Mouse (Mus musculus): ENCODE measurements at regions not wholly inside any gene's neighbourhood (a gene's known extent, or its start where the extent isn't known, plus 50 kb on each side); places are given as distances from the start of the nearest gene placed in this dataset.

DNA sequence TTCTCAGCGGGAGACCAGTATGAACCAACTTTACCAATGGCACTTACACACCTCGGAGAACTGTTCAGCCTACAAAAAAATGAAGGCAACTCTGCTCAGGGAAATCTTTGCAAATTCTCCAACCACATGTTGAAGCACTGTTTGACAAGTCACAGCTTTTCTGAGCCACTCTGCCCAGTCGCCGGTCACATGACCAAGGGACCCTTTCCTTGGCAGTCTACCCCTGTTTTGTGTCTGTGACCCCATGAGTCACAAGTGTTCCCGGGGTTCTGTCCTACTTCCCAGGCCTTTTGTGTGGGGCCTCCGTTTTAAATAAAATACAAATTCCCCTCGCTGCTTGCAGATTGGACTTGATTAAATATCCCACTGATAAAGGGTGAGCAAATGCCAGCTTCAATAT is 323.5 kb upstream of the Mgmt start:
- DNase-seq = peak; percentile 8

DNA sequence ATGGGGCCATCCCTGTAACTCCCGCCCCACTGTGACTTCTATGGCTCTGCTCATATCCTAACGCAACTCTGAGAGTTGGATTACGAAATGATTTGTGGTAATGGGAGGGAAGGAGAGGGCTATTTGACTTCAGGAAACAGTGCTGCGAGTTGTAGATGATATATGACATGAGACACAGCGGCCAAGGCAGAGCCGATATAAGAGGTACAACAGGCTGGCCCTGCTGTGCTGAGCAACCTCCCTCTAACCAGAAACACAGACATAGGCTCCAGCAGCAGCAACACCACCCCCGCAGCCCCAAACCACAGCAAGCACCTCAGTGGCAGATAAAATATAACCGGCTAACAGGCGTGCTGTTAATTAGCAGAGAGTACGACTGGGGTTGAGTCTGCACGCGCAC is 312.5 kb upstream of the Mgmt start:
- no peak for DNase-seq

DNA sequence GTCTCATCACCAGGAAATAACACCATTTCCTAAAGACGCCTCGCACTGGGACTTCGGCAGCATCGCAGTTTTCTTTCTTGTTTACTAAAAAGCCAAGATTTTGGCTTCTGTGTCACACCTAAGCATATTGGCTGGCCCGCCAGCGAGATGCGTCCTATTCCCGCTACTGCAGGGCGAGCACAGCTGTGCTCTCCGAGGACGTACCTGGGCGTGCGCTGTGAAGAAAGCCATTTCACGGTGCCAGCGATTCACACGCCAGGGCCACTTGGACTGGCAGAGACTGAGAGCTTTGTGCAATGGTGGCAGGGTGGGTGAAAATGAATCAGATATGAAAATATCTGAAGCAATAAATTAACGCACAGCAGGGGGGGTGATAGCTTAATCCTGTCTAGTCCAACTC is 310.1 kb upstream of the Mgmt start:
- DNase-seq = no peak

DNA sequence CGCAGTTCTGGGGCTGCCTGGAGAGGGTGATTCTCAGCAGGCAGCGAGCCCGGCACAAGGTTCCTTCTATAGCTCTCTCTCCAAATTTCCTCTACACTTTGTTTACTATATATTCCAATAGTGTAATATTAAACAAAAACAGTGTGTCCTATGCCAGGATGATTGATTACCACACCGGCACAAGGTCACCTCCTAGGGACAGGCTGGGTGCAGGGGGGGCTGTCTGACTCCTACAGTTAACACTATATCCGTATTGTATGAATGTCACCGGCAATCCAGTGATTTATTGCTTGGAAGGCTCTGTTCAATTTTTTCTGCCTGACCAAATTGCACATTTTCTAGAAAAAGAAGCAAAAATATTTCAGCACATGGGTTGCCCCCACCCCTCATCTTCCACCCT is 305.9 kb upstream of the Mgmt start:
- DNase-seq = no peak

DNA sequence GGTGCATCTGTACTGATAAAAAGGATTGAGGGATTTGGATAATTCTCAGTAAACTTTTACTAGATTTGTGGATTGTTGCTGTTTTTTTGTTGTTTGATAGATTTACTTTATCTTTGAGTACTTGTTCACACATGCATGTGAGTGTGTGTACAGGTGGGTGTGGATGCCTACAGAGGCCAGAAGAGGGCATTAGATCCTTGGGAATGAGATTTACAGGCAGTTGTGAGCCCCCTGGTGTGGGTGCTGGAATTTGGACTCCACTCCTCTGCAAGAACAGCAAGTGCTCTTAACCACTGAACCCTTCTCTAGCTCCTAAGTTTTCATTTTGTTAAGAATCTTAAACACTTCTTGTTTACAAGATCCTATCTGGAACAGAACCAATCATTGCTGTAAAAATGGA is 303.5 kb upstream of the Mgmt start:
- no peak for DNase-seq

DNA sequence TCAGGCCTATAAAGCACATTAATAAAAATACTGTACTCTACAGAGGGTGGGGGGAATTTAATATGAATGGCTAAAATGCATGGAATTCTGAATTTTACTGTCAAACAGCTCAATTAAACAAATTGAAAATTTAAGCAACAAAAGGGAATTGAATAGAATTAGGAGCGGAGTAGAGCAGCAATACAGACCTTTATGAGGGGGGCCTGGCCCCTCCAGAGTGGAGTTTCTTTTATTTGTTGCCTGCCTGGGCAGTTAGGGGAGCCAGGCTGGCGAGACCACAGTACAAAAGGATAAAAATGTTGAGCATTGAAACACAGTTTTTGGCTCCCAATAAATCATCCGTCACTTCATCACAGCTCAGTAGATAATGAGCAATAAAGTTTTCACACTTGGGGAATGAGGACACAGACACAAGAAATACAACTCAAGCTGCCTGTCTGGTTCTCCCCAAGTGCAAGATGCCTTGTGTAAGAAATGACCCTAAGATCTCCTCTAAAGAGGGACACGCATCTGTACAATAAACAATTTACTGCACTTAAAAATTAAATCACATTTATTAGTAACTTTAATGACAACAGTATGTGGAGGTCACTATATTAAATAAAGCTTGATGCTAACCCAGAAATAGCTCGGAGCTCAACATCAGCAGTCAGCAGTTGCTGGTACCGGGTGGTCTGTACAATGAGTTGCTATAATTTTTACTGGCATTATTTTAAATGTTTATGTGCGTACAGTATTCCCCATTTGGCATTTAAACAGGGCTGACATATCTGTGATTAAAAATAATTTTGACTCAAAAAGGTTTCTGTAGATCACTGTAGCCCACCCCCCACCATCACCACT is 286.9 kb upstream of the Mgmt start:
- DNase-seq = no peak

DNA sequence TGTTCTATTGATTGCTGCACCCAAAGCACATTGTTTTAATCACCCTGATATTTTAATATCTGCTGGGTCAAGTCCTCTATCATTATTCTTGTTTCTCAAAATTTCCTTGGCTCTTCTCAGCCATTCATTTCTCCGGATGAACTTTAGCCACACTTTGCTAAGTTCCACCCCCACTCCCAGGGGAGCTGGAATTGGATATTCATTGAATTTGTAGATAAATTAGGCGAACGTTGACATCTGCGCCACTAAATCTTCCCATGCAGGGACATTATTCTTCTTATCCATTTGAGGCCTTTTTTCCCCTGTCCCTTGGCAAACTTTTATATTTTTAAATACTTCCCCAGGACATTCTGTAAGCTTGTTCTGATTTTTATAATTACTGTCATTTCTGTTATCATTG is 280.9 kb upstream of the Mgmt start:
- DNase-seq = no peak

DNA sequence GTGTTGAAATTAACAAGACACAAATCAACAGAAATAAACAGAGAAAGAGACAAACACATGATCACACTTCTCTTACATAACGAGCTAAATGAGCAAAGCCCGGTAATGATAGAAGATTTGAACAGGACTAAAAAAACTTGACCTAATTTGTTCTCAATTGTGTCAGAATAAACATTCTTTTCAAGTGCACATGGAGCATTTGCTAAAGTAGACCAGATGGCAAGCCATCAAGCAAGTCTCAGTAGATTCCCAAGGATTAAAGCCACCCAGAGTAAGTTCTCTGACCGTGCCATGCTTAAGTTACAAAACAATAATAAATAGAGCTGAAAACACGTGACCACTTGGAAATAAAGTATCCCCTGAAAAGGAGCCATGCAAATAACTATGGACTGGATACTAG is 269.9 kb upstream of the Mgmt start:
- no peak for DNase-seq

DNA sequence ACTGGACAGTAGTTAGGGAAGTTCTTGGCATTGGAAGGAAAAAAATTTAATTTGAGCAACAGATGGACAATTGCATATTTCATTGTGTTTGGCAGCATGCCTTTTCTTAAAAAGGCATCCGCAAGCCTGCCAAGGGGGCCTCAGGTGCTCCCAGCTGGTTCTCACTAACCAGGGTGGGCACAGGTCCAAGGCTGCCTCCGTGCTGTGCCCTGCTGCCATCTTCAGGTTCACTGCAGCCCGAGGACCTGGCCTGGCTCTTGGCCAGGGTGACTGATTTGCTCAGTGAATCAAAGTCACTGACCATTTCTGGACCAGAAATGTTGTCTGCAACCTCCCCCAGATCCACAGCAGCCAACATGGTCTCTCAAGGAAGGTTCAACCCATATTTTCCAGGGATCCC is 263.3 kb upstream of the Mgmt start:
- DNase-seq = peak; percentile 13

DNA sequence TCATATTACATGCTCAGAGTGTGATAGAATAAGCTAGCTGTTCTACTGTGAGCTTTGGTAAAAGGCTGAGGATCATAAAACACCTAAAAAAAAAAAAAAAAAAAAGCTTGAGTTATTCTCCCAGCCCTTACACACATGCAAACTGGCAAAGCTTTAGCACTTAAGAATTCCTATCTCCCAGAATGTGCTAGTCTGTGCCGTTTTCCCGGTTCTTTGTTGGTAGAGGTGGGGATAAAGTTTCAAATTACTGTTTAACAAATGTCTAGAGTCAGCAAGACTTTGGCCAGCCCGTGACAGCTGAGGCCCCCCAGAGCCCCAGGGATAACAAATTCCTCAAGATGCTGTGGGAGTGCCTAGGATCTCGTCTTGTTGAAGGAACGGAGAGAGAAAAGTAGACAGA is 254.3 kb upstream of the Mgmt start:
- no peak for DNase-seq

DNA sequence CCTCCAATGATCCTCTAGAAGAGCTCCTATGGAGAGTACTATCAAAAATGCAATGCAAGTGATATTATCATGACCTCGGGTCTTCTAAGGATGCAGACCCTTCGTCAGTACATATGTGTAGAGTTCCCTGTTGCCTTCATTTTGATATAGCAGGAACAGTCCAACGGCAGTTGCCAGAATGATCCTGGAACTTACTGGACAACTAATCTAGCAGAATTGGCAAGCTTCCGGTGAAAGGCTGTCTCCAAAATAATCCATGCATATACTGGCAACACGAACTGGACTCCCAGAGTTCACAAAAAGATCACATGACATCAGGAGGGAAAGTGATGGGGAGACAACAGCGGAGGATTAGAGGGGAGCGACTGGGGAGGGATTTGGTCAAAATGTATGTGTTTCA is 253.6 kb upstream of the Mgmt start:
- DNase-seq = no peak

DNA sequence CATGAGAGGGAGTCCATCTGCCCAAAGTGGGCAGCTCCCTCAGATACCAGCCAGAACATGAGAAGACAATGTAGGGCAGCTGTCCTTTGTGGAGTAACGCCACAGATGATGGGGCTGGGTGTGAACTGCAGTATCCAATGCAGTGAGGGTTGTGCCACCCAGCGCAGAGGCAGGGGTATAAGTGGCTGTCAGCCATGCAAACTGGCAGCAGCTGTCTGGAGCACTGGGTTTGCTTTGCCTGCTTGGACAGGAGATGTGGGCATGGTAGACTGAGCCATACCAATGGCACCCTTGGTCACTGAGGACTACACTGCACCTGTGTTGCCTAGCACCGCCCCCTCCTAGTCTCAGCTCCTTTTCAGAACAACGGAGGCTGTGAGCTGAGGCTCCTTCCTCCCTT is 244.6 kb upstream of the Mgmt start:
- DNase-seq = no peak

DNA sequence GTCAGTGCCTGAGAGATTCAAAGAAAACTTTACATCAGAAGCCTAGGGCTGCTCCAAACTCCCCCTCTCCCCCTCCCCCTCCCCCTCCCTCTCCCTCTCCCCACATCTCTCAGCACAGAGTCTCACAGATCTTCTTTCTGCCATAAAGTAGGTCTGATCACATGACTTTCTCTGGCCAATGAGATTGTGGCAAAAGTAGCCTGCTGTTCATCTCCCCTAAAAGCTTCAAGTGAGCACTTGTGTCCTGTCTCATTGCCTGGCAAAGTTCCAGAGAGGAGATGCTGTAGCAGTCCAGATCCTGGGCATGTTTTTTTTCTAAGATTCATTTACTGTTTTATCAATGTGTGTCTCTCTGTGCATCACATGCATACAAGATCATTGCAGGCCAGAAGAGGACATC is 234.5 kb upstream of the Mgmt start:
- no peak for DNase-seq

DNA sequence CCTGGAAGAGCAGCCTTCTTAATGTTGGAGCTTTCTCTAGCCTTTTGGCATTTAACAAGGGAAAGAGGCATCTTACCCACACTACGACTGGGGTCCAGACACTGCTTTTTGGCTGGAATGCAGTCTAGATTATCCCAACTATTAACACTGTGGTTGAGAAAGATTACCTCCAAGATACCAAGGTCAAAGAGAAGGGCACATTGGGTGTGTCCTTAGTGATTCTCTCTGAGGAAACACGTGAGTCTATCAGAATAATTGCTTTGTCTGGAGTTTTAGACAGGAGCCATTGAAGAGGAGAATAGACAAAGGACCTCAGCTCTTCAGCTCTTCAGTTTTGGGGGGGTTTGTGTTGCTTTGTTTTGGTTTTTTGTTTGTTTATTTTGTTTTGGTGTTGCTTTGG is 234.0 kb upstream of the Mgmt start:
- DNase-seq = no peak

DNA sequence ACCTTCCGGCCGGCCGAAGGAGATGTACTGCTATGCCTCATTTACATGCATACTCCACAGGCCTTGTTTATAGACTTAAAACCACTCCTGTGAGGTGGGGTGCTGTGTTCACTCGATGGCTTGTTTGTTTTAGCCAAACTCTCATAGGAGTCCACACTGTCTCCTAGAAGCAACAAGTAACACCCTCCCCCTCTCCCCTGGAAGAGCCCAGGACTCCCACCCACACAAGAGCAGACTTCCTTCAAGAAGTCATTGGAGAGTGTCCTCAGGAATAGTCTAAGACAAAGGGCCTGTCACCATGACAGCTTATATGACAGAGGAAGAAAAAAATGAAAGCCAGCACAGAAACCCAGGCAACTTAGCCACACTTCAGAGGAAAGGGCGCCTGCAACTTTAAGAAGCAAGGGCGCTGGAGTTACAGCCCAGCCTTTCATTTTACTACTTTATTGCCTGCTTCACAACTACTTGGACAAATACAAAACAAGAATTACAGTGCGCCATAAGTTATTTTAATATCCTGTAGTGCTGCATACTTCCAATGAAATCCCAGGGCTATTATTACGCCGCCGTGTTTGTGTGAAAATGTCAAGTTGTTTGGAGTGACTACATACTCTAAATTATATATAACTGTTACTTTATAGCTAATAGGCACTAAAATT is 229.9 kb upstream of the Mgmt start:
- DNase-seq = no peak

DNA sequence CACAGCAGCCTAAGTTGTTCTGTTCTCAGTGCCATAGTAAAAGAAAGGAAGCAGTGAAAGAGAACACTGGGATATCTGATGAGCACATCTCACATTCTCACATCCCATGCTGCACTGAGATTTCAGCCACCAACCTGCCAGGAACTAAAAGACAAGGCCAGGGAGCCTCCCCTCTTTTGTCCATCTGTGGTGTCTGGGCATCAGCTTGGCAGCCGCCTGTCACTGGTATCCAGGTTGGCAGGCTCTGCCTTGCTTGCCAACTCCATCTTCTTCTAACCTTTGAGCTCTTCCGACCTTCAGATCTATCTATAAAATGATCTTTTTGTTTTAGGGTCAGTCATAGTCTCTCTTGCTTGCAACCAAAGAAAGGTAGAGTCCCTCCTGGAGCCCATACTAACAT is 228.5 kb upstream of the Mgmt start:
- no peak for DNase-seq

DNA sequence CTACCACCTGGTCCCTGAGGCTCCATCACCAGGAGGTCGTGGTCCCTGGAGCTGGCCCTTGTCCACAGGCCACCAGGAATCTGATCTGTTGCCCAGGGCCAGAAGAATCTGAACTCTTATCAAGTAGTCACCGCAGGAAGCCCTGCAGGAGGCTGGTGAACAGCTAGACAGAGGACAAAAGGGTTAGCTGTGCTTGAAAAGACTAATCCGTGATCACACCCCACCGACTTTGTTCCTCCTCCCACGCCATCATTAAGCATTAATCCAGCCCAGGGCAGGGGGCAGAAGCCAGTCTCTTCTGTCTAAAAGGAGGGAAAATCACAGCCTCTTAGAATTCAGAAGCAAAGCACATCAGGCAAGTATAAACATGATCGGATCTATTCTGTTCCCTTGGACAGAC is 227.7 kb upstream of the Mgmt start:
- DNase-seq = no peak

DNA sequence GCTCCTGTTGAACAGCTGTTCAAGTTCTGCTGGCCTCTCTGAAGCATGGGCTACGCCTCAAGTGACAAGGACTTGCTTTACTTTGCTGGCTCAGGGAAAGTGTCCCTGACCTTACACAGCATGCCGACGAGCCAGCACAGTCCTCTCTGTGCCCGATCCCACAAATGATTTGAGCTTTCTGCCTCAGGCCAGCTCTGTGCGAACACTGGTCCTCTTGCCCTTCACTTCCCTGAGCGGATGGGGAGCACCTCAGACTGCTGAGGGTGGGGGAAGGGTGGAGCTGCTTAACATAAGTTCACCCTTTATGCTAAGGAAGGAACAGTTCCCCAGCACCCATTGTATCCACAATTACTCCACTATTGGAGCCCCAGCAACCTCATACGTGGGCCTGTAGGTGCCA is 223.7 kb upstream of the Mgmt start:
- DNase-seq = no peak

DNA sequence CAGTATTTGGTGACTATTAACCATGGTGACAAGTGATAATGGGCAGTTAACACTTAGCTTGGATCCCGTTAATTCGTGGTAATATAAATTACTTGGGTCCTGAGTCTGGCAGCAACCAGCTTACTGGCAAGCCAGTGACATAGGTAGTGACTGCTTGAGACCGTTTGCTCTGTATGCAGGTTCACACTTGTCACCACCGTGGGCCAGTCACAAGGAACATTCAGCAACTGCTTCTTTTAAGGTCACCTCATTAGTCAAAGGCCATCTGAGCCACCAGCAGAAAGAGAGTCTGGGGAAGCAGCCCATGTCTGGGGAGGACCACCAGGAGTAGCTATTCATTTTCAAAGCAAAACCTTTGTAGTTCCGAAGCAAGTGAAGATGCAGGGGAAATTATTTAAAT is 220.3 kb upstream of the Mgmt start:
- no peak for DNase-seq

DNA sequence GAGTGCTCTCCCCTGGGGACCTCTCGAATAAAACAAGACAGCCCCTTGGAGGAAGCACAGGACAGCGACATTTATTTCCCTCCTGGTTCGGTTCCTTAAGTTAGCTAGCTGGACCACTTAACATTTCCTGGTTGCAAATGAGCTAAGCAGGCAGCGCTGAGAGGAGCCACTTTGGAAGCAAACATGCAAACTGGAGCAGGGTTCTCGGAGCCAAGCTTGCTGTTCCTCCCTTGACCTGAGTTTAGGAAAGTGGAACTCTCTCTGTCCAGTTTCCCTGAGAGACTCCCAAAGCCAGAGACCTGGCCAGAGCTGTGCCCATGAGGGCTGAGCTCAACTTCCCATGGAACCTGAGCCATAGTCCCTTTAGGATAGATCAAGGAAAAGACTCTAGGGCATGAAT is 219.4 kb upstream of the Mgmt start:
- DNase-seq = no peak

DNA sequence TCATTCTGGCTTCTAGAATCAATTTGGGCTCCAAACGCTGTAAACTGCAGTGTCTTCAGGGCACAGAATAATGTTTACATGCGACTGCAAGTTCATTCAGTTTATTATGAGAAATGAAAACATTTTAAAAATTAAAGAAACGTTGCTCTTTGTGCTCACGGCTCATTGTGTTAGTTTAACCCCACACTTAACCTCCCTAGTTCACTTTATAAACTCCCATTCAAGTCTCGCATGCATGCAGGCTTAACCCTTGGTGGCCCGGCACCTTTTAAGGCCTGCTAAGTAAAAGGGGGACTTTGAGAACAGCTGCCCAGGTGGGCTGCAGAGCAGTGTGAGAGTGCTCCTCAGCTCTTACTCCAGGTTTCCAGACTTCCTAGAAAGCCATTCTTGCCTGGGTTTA is 218.3 kb upstream of the Mgmt start:
- DNase-seq = no peak

DNA sequence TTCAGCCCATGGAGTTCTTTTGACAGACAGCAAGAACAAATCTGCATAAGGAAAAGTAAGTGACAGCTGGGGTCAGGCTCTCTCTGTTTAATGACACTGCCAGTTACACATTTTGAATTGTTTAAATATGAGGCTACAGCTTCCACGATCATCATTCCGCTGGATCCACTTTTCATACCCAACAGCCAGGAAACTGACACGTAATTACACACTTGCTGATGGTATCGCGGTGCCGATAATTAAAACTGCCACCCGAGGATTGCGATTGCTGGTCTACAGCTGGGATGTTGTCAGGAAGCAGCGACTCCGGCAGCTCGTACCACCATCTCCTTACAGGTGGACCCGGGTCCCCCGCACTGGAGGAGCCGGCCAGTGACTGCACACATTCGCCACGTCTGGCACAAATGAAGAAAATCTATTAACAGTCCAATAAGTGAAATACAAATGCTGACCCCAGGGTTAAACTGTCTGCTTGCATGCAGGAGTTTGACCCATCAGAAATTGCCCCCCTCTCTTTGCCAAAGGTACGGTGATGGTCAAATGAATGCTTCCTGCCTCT is 217.3 kb upstream of the Mgmt start:
- no peak for DNase-seq

DNA sequence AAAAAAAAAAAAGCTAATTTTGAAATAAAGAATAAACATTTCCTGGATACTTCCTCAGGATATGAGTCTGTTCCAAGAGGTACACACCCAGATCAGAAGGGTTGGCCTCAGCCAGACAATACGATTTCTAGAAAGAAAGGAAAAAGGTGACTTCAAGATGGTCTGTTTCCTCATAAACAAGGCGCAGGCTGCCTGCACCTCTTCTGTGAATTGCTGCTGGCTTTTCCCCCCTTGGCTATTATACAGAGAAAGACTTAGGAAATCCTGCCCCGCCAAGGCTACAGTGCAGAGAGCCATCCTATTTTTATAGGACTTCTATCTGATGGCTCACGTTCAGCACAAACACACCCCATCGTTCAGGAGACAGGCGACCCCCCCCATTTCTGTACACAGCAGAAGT is 204.8 kb upstream of the Mgmt start:
- peak; percentile 11 for DNase-seq

DNA sequence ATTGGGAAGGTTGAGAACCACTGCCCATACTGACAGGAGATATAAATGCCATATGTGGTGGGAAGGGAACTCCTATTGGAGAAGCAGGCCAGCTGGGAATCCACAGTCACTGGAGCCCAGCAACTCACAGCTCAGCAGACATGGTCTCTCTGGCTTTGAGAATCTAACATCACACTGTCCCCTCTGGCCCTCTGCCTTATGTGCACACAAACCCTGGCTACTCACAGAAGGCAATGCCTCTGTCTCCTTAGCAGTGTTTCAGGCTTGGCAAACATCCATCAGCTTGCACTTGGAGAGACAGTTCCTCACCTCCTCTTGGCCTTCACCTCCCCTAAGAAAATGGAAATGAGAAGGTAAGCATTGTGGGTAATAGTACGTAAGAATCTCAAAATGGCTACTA is 188.2 kb upstream of the Mgmt start:
- no peak for DNase-seq

All from lung, postnatal 10 days (tissue).